Mouse (Mus musculus): Measurements from ENCODE around the gene Tuba8.

Gene Tuba8

GRCm38 (mm10) chr6:121245127-121246036 is 34.9 kb downstream of the Tuba8 start, which contains the start of gene Usp18:
Usp18 (plus strand) TSS chr6:121245906.
- TF ChIP-seq POU5F1 (IDR thresholded peaks at IDR 0.05; ENCODE audit: borderline replicate concordance, low read length) (no peak), CTCF (conservative IDR thresholded peaks at IDR 0.05; ENCODE audit: low read length) (no peak), NANOG (IDR thresholded peaks at IDR 0.05; ENCODE audit: borderline replicate concordance, low read length) (no peak)
- Histone ChIP-seq H3K4me1 (replicated peaks; ENCODE audit: low read depth, low read length) (0 out of 2 replicates have a peak, but pooled peaks cover 7% of the 10 kb centered on the region), H3K36me3 (ENCODE audit: insufficient read depth, low read length) (no peaks in the 10 kb centered on the region), H3K4me3 (replicated peaks; ENCODE audit: low read length) (peak within 1 kb of the TSS; percentile 57), H3K27me3 (ENCODE audit: insufficient read depth, low read length) (peaks cover 43% of the 10 kb centered on the region), H3K9me3 (ENCODE audit: low read length) (no peaks in the 10 kb centered on the region)

- Histone ChIP-seq H3K36me3 (ENCODE audit: insufficient read depth, low read length) (no peaks in the 10 kb centered on the region), H3K27me3 (ENCODE audit: insufficient read depth, low read length) (peaks cover 43% of the 10 kb centered on the region), H3K9me3 (ENCODE audit: low read length) (no peaks in the 10 kb centered on the region), H3K4me1 (replicated peaks; ENCODE audit: low read depth, low read length) (0 out of 2 replicates have a peak, but pooled peaks cover 7% of the 10 kb centered on the region), H3K4me3 (replicated peaks; ENCODE audit: low read length) (peak overlapping the region; percentile 57)
- no peak for TF ChIP-seq CTCF (conservative IDR thresholded peaks at IDR 0.05; ENCODE audit: low read length)
- no peak for TF ChIP-seq POU5F1 (IDR thresholded peaks at IDR 0.05; ENCODE audit: borderline replicate concordance, low read length)
- TF ChIP-seq NANOG (IDR thresholded peaks at IDR 0.05; ENCODE audit: borderline replicate concordance, low read length) = no peak
Measured at GRCm38 (mm10) chr6:121246037-121246361, 35.5 kb downstream of the Tuba8 start.

- H3K4me3 ChIP-seq (replicated peaks; ENCODE audit: low read length) = no peak overlapping the region
- H3K27me3 ChIP-seq (ENCODE audit: insufficient read depth, low read length) = peaks cover 25% of the 10 kb centered on the region
- TF ChIP-seq NANOG (IDR thresholded peaks at IDR 0.05; ENCODE audit: borderline replicate concordance, low read length) (no peak), CTCF (conservative IDR thresholded peaks at IDR 0.05; ENCODE audit: low read length) (no peak), POU5F1 (IDR thresholded peaks at IDR 0.05; ENCODE audit: borderline replicate concordance, low read length) (no peak)
Measured at GRCm38 (mm10) chr6:121250406-121250805, 39.9 kb downstream of the Tuba8 start.

GRCm38 (mm10) chr6:121251256-121251655 is 40.8 kb downstream of the Tuba8 start:
- Histone ChIP-seq H3K4me3 (replicated peaks; ENCODE audit: low read length) (no peak overlapping the region), H3K9me3 (ENCODE audit: low read length) (no peaks in the 10 kb centered on the region), H3K27me3 (ENCODE audit: insufficient read depth, low read length) (peaks cover 18% of the 10 kb centered on the region), H3K4me1 (replicated peaks; ENCODE audit: low read depth, low read length) (no peaks in the 10 kb centered on the region), H3K36me3 (ENCODE audit: insufficient read depth, low read length) (no peaks in the 10 kb centered on the region)
- TF ChIP-seq POU5F1 (IDR thresholded peaks at IDR 0.05; ENCODE audit: borderline replicate concordance, low read length) (no peak), CTCF (conservative IDR thresholded peaks at IDR 0.05; ENCODE audit: low read length) (no peak), NANOG (IDR thresholded peaks at IDR 0.05; ENCODE audit: borderline replicate concordance, low read length) (no peak)

More at GRCm38 (mm10) chr6:121250406-121250805, 39.9 kb downstream of the Tuba8 start:
- Histone ChIP-seq H3K9me3 (ENCODE audit: low read length) (no peaks in the 10 kb centered on the region), H3K4me1 (replicated peaks; ENCODE audit: low read depth, low read length) (0 out of 2 replicates have a peak, but pooled peaks cover 6% of the 10 kb centered on the region), H3K36me3 (ENCODE audit: insufficient read depth, low read length) (no peaks in the 10 kb centered on the region)

GRCm38 (mm10) chr6:121260548-121260947 is 50.1 kb downstream of the Tuba8 start:
- Histone ChIP-seq H3K36me3 (ENCODE audit: insufficient read depth, low read length) (no peaks in the 10 kb centered on the region), H3K27me3 (ENCODE audit: insufficient read depth, low read length) (peaks cover 9% of the 10 kb centered on the region; the same call in 1 of the 2 replicates), H3K4me3 (replicated peaks; ENCODE audit: low read length) (no peak overlapping the region), H3K9me3 (ENCODE audit: low read length) (no peaks in the 10 kb centered on the region), H3K4me1 (replicated peaks; ENCODE audit: low read depth, low read length) (no peaks in the 10 kb centered on the region; the same call in 1 of the 2 replicates)
- no peak for TF ChIP-seq NANOG (IDR thresholded peaks at IDR 0.05; ENCODE audit: borderline replicate concordance, low read length)
- no peak for TF ChIP-seq POU5F1 (IDR thresholded peaks at IDR 0.05; ENCODE audit: borderline replicate concordance, low read length)
- peak; percentile 83 for TF ChIP-seq CTCF (conservative IDR thresholded peaks at IDR 0.05; ENCODE audit: low read length)

GRCm38 (mm10) chr6:121261233-121261632 is 50.7 kb downstream of the Tuba8 start:
- TF ChIP-seq NANOG (IDR thresholded peaks at IDR 0.05; ENCODE audit: borderline replicate concordance, low read length) (no peak), CTCF (conservative IDR thresholded peaks at IDR 0.05; ENCODE audit: low read length) (no peak), POU5F1 (IDR thresholded peaks at IDR 0.05; ENCODE audit: borderline replicate concordance, low read length) (no peak)
- H3K27me3 ChIP-seq (ENCODE audit: insufficient read depth, low read length) = peaks cover 9% of the 10 kb centered on the region; the same call in 1 of the 2 replicates
- H3K4me3 ChIP-seq (replicated peaks; ENCODE audit: low read length) = no peak overlapping the region
- no peaks in the 10 kb centered on the region; the same call in 1 of the 2 replicates for H3K4me1 ChIP-seq (replicated peaks; ENCODE audit: low read depth, low read length)
- no peaks in the 10 kb centered on the region for H3K36me3 ChIP-seq (ENCODE audit: insufficient read depth, low read length)
- H3K9me3 ChIP-seq (ENCODE audit: low read length) = no peaks in the 10 kb centered on the region

GRCm38 (mm10) chr6:121262004-121262403 is 51.5 kb downstream of the Tuba8 start:
- Histone ChIP-seq H3K4me1 (replicated peaks; ENCODE audit: low read depth, low read length) (no peaks in the 10 kb centered on the region; the same call in 1 of the 2 replicates), H3K4me3 (replicated peaks; ENCODE audit: low read length) (no peak overlapping the region), H3K36me3 (ENCODE audit: insufficient read depth, low read length) (no peaks in the 10 kb centered on the region), H3K27me3 (ENCODE audit: insufficient read depth, low read length) (peaks cover 9% of the 10 kb centered on the region; the same call in 1 of the 2 replicates), H3K9me3 (ENCODE audit: low read length) (no peaks in the 10 kb centered on the region)
- TF ChIP-seq POU5F1 (IDR thresholded peaks at IDR 0.05; ENCODE audit: borderline replicate concordance, low read length) (no peak), NANOG (IDR thresholded peaks at IDR 0.05; ENCODE audit: borderline replicate concordance, low read length) (no peak), CTCF (conservative IDR thresholded peaks at IDR 0.05; ENCODE audit: low read length) (no peak)

GRCm38 (mm10) chr6:121262496-121262895 is 52.0 kb downstream of the Tuba8 start:
- TF ChIP-seq NANOG (IDR thresholded peaks at IDR 0.05; ENCODE audit: borderline replicate concordance, low read length) = no peak

More at GRCm38 (mm10) chr6:121262496-121262895, 52.0 kb downstream of the Tuba8 start:
- no peaks in the 10 kb centered on the region; the same call in 1 of the 2 replicates for H3K4me1 ChIP-seq (replicated peaks; ENCODE audit: low read depth, low read length)
- no peaks in the 10 kb centered on the region for H3K9me3 ChIP-seq (ENCODE audit: low read length)
- no peaks in the 10 kb centered on the region for H3K36me3 ChIP-seq (ENCODE audit: insufficient read depth, low read length)
- no peak overlapping the region for H3K4me3 ChIP-seq (replicated peaks; ENCODE audit: low read length)
- H3K27me3 ChIP-seq (ENCODE audit: insufficient read depth, low read length) = peaks cover 9% of the 10 kb centered on the region; the same call in 1 of the 2 replicates
